In the genomic region with DNA sequence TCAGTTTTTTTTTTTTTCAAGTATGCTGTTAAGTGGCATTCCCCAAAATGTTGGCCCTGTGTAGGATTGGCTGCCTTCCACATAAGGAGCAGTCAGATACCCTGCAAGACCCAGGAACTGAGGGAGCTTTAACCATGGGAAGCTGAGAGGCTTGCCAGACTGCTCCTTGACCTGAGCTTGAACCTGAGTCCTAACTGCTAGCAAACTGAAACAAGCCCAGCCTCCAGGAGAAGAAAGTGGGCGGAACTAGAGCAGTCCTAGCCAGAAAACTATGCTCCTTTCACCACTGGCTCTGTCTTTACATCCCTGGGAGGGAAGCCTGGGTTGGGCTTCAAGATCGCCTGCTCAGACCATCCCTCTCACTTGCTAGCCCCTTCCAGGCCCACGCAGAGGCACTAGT, we compare ENCODE assay signal across 12 mouse cellular contexts.
DNase-seq lines count a peak whose midpoint lies in the region; ATAC-seq lines count a peak whose summit lies in the region.
"Had no signal": no experiment of that assay in that cellular context is flagged by ENCODE, and none has a peak within 500 bp of the region (broad histone marks: within the 10 kb centered on the region; RNA-seq: fewer than 3 reads in every experiment).

No protein-coding gene starts in this region.

- 75% methylated on average over 3 of the region's 3 CpGs for WGBS in forebrain, embryonic 10.5 days
- 81% methylated on average over 3 of the region's 3 CpGs for WGBS in forebrain, embryonic 15.5 days
- 56% methylated on average over 3 of the region's 3 CpGs for WGBS in embryonic facial prominence, embryonic 13.5 days

- no peaks in the 10 kb centered on the region for H3K36me3 ChIP-seq in forebrain, embryonic 10.5 days (replicated peaks)
- no peaks in the 10 kb centered on the region for H3K36me3 ChIP-seq in forebrain, embryonic 15.5 days
- no peaks in the 10 kb centered on the region for H3K36me3 ChIP-seq in embryonic facial prominence, embryonic 13.5 days
- H3K36me3 ChIP-seq: liver, embryonic 12.5 days had no signal

- no peak for ATAC-seq in forebrain, embryonic 15.5 days (replicated peaks)
- no peak for ATAC-seq in embryonic facial prominence, embryonic 13.5 days (ENCODE audit: insufficient number of reproducible peaks, insufficient read depth, low FRiP score, low TSS enrichment, low read depth)
- ATAC-seq: liver, embryonic 12.5 days had no signal

- DNase-seq in forebrain, embryonic 10.5 days (ENCODE audit: extremely low spot score, low spot score) = no peak
- DNase-seq in NIH3T3 (ENCODE audit: low read depth) = peak; percentile 57
- DNase-seq in lung, postnatal 10 days = peak; percentile 71
- no peak for DNase-seq in right cerebral cortex, adult 18-20 months
- no peak for DNase-seq in layer of hippocampus, adult 9-11 months
- no peak for DNase-seq in kidney, adult 8-10 months
- DNase-seq: spleen, adult 18-20 months; thymus, adult 18-20 months had no signal

- H3K4me1 ChIP-seq in forebrain, embryonic 10.5 days = peaks cover 23% of the 10 kb centered on the region
- no peaks in the 10 kb centered on the region for H3K4me1 ChIP-seq in forebrain, embryonic 15.5 days
- peaks cover 16% of the 10 kb centered on the region for H3K4me1 ChIP-seq in embryonic facial prominence, embryonic 13.5 days
- H3K4me1 ChIP-seq: liver, embryonic 12.5 days had no signal

- H3K27me3 ChIP-seq in forebrain, embryonic 10.5 days (ENCODE audit: poor library complexity, severe bottlenecking) = no peaks in the 10 kb centered on the region
- H3K27me3 ChIP-seq in forebrain, embryonic 15.5 days = no peaks in the 10 kb centered on the region
- no peaks in the 10 kb centered on the region for H3K27me3 ChIP-seq in embryonic facial prominence, embryonic 13.5 days
- H3K27me3 ChIP-seq: liver, embryonic 12.5 days had no signal

- H3K4me3 ChIP-seq in forebrain, embryonic 10.5 days = no peak overlapping the region
- no peak overlapping the region for H3K4me3 ChIP-seq in forebrain, embryonic 15.5 days
- H3K4me3 ChIP-seq in embryonic facial prominence, embryonic 13.5 days = no peak overlapping the region
- H3K4me3 ChIP-seq: liver, embryonic 12.5 days had no signal

- H3K9ac ChIP-seq in forebrain, embryonic 15.5 days (replicated peaks) = no peak overlapping the region
- no peak overlapping the region for H3K9ac ChIP-seq in embryonic facial prominence, embryonic 13.5 days
- H3K9ac ChIP-seq: liver, embryonic 12.5 days had no signal

- H3K27ac ChIP-seq in forebrain, embryonic 10.5 days = 0 out of 2 replicates have a peak overlapping the region, but pooled peaks have one; percentile 11
- no peak overlapping the region for H3K27ac ChIP-seq in forebrain, embryonic 15.5 days (replicated peaks)
- peak overlapping the region; percentile 73; the same call in 1 of the 2 replicates for H3K27ac ChIP-seq in embryonic facial prominence, embryonic 13.5 days
- H3K27ac ChIP-seq: liver, embryonic 12.5 days had no signal

- H3K4me2 ChIP-seq in forebrain, embryonic 15.5 days (replicated peaks) = no peak overlapping the region
- H3K4me2 ChIP-seq in embryonic facial prominence, embryonic 13.5 days = no peak overlapping the region
- H3K4me2 ChIP-seq: liver, embryonic 12.5 days; midbrain, embryonic 11.5 days had no signal

- H3K9me3 ChIP-seq in forebrain, embryonic 10.5 days = no peaks in the 10 kb centered on the region
- H3K9me3 ChIP-seq in forebrain, embryonic 15.5 days = no peaks in the 10 kb centered on the region
- H3K9me3 ChIP-seq in embryonic facial prominence, embryonic 13.5 days = no peaks in the 10 kb centered on the region
- H3K9me3 ChIP-seq: liver, embryonic 12.5 days had no signal

Comparison
In these comparisons a context has a peak if more than half of its experiments do, and no peak if none do; other contexts are left out.
1. DNase-seq: peak in NIH3T3 (single experiment) and lung, postnatal 10 days (single experiment); none in forebrain, embryonic 10.5 days (single experiment), right cerebral cortex, adult 18-20 months (single experiment), layer of hippocampus, adult 9-11 months (single experiment) and kidney, adult 8-10 months (0 of 2).